Mouse (Mus musculus) CD4-positive helper T cell, adult 2 months (primary cell): ENCODE results near the gene Haspin.
A peak's percentile ranks its signal among the peaks of the same experiment; 100 is the strongest.
"Not testable (repeated sequence)": the region's sequence is repeated elsewhere in the genome, so short reads cannot be mapped to it uniquely, and the experiment has no call there.

Experiments used
- DNase-seq: peaks from one replicate; pipeline ENCODE4 v3.0.0-alpha.2; 2012; ENCODE audit warnings: low read depth, missing footprints, low spot score

Gene Haspin

DNA sequence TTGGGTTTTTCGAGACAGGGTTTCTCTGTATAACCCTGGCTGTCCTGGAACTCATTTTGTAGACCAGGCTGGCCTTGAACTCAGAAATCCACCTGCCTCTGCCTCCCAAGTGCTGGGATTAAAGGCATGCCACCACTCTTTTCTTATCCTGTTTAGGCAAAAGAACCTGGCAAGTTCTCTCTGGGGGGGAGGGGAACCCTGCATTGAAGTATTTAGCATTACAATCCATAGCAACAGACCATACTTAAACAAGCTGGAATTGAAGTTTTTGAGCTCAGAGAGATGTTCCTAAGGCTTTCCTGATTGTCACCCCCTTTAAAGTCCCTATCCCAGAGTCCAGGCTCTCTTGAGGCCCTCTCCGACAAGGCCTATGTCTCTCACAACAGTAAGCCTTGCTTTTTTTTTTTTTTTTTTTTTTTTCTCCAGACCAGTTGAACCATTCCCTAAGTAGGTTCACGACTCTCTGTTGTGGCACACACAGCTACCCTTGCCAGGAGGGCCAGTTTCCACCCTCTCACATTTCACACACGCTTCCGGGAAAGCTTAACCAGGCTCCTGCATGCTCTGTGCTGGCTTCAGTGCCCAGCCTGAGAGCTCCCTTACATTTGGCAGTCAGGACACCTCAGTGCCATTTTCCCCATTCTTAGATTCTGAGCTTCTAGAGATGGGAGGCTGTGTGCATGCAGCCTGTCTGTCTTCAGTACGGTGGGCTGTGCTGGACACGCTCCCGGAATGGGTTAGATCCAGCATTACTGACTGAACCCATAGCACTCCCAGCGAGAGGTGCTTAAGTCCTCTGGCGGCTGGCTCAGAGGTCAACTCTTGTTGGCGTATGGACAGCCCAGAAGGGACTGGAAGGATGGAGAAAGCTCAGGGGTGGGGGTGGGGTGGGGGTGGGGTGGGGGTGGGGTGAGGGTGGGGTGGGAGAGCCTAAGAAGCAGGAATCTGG lies 8.2 kb upstream of the Haspin start:
- DNase-seq: no peak

DNA sequence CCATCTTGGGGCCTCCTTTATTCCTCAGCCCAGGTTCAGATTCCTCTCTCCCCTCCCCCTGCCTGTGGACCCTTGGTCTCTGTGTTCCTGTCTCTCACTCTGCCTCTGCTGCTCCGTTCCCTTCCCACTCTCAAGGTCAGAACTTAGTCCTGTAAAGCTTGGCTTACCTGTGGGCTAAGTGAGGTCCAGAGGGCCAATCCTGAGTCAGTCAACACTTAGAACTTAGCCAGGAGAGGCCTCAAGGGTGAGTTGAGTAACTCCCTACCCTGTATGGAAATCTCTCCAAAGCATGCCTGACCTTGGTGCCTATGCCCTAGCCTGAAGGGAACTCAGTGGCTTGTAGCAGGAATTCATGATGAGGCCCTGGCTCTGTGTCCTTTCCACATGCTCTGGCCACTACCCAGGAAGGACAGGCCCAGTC lies 6.2 kb upstream of the Haspin start:
- DNase-seq: no peak

DNA sequence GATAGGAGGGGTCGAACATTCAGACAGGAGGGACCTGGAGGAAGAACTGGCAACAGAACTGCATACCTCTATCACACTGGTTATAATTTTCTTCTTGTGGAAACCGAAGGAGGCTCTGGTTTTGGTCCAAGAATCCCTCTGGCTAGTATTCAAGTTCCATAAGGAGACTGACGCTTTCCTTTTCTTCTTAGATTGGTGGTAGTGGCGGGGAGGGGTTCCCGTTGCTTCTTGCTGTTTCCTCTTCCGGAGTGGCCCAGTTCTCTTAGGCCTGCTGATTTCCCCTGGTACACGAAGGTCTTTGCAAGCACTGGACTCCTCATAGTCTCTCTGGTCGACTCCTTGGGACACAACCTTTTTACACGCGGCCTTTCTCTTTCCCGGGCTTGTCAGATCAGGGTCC lies 978 bp downstream of the Haspin start:
- DNase-seq: no peak

DNA sequence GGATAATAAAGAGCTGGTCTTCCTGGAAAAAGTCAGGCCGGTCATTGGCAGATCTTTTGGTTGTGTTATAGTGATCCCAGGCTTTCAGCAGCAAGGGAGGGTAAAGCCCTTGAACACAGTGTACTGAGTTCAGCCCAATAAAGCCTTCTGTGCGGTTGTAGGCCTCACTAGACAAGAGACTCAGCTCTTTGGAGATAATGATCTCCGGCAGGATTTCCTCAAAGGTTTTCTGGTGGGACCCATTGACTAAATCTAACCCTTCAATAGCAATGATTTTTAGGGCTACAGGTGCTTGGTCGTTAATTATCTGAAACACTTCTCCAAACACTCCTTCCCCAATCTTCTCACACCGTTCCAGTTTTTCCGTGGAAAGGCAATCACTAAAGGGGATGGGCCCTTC lies 1.5 kb downstream of the Haspin start:
- DNase-seq: peak; percentile 66

DNA sequence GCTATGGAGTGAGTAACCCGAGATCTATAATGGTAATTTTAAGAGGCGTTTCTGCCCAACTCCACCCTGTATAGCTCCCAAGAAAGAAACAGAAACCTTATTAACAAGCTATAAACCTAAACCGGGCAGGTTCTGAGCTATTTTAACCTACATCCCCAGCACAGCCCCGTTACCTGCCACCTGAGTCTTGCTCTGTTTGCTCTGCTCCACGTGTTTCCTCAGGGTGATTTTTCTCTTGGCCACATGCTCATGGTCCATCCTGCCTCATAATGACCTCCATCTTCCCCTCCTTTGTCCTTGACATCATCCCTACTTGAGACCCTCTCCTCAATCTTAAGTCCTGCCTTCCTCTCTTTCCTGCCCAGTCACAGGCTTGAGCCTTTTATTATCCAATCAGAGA lies 3.9 kb downstream of the Haspin start:
- DNase-seq: no peak

DNA sequence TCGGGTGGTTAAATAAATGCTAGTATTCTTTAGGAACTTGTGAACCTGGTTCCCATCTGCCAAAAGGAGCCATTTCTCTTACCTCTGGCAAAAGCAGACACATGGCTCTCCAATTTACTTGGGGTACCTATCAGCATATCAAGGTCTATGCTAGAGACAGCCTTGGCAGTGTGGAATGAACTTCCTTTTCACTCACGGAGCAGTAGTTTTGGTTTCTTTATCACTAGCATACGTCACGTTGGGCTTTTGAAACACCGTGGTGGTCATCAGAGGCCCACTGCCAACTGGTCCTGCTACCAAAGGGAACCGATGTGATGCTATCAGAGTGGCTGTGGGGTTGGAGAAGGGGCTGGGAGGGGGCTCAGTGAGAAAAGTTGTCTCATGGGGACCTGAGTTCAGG lies 5.1 kb downstream of the Haspin start:
- peak; percentile 51 for DNase-seq

DNA sequence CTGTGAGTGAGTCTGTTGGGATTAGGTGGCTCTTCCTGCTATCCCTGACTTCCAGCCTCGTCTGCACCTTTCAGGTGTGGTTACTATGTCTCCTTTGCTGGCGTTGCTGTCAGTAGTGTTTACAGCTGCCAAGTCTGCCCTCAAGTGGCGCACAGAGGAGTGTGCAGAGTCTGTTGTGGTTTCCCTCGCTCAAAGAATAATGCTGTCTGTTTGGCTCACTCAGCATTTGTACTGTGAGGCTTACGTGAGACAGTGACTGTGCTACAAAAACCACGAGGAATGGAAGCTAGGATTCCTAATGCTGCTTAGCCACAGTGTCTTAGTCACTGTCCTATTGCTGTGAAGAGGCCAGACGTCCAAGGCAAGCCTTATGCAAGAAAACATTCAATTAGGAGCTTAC lies 7.1 kb downstream of the Haspin start:
- DNase-seq: peak; percentile 77

DNA sequence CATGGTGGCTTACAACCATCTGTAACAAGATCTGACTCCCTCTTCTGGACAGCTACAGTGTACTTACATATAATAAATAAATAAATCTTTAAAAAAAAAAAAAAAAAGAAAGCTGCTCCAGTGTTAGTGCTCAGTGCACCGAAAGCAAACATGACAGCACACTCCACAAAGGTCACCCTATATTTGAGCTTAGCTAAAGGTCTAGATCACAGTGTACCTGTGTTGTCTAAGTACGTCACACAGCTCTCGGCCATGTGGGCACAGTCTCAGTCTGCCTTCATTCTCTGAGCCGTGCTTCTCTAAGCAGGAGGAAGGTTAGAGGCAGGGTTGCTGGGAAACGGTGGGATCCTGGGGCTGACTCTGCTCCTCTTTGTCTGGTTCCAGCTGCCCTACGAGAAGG lies 11.6 kb downstream of the Haspin start:
- no peak for DNase-seq

DNA sequence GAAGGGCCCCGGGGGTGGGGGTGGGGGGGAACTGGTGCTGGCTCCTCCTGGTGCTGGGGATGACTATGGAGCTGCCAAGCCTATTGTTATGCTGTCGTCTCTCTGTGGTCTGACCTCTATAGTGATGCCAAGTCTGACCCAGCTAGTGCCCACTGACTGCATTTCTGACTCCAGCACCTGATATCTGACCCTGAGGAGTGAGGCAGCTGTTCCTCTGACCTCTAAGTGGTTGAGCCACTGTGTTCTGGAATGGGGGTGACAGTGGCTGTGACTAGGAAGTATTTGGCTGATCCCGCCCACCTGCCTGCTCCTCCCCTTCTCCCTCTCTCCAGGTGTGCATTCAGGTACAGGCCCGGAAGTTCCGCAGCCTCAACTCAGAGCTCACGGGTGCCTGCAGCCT lies 26.7 kb downstream of the Haspin start:
- no peak for DNase-seq

DNA sequence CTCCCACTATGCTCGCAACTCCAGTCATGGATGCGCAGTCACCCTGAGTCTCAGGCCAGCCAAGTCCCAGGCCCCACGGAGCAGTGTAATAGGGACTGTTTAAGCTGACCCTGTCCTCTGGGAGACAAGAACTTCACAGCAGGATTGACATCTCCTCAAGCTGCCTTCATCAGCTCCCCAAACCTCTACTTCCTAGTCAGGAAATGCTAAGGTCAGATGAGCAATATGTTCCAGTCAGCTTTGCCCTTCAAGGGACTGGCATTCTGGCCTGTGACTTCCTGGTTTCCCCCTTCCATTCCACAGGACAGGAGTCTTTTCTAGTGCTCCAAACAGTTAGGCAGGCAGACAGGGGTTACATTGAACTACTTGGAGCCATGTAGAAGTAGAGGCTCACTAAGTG lies 28.2 kb downstream of the Haspin start:
- no peak for DNase-seq

DNA sequence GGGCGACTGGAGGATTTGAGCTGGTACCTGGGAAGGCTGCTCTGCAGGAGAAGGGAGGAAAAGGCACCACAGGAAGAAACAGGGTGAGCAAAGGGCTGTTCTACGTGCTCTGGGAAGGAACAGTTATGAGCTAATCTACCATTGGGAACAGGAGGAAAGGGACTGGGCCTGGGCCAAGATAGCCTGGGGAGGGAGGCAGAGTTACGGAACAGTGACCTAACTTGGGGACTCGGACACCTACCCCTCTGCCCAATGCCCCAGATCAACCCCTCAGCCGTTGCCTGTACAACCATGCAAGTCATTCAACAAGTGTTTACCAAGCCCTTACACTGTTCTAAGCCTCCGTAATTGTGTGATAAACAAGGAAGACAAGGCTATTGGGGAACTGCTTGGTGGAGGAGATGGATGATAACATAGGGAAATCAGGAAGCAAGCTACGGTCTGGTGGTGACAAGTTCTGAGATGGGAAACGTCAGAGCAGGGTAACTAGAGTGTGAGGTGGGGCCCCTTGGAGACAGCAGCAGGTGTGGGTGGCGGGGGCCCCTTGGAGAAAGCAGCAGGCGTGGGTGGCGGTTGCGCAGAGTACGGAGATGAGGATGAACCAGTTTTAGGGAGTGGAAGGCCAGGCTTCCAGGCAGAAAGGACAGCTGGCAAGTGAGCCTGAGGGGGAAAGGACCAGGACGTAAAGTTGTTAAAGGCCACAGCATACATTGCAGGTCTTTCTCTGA lies 29.0 kb downstream of the Haspin start:
- DNase-seq: no peak

DNA sequence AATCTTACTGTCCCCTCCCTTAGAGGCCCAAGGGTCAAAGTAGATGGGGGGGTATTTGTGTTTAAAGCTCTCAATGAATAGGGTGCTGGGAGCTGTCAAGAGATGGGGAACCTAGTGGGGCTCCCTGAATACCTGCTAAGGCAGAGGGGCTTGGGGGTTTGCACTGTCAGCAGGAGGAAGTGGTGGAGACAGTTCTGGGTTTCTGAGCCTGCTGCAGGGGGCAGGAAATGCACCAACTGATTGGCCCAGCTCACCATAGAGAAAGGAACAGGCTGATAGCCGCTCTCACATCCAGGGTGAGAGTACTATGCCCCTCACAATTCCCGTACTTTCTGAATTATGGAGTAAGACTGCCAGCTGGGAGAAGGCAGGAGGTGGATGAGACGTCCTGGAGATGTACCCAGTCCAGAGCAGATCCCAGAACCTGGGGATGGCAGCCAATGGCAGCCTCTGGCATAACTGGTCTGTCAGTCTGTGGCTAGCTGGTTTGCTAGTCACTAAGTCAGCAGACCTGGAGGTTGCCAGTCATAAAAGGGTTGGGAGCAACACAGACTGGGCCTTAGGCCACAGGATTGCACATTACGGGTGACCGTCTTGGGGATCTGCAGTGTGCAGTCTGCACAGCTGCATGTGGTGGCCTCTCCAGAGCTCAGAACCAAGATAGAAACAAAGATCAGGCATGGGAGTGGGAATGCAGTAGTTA lies 29.7 kb downstream of the Haspin start:
- DNase-seq: peak; percentile 57

DNA sequence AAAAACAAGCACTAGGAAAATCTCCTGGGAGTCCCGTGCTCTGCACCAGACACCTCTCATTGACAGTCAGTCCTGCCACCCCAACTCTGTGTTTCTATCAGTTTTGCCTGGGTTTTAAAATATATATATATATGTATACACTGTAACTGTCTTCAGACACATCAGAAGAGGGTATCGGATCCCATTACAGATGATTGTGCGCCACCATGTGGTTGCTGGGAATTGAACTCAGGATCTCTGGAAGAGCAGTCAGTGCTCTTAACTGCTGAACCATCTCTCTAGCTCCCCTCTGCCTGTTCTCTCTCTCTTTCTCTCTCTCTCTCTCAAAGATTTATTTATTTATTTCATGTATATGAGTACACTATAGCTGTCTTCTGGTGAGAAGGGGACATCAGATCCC lies 30.7 kb downstream of the Haspin start:
- not testable (repeated sequence) for DNase-seq

DNA sequence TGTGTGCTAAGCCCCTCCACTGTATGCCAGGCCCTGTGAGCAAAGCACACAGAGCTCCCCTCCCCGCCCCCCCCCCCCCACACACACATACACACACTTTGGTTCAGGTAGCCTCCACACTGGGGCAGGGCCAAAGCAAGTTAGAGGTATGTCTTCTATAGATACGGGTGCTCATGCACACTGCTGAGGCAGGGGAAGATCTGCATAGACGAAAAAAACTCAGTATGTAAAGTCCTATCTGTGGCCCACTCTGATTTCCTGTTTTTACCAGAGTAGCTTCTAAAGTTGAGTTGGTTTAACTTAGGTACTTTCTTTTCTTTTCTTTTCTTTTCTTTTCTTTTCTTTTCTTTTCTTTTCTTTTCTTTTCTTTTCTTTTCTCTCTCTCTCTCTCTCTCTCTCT lies 32.8 kb downstream of the Haspin start:
- no peak for DNase-seq

DNA sequence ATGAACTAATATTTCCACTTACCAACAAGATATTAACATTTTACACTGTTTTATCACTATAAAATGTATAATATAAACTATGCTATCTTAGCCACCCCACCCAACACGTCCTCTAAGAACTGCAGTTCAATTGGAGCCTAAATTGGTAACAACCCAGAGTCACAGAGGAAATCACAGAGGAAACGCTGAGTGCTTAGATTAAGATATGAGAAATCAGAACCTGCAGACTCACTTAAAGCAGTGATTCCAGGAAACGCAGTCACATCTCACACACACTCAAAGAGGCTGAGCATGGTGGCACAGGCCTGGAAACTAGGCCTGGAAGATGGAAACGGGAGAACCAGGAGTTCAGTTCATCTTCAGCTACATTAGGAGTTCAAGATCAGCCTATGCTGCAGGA lies 36.8 kb downstream of the Haspin start:
- no peak for DNase-seq

DNA sequence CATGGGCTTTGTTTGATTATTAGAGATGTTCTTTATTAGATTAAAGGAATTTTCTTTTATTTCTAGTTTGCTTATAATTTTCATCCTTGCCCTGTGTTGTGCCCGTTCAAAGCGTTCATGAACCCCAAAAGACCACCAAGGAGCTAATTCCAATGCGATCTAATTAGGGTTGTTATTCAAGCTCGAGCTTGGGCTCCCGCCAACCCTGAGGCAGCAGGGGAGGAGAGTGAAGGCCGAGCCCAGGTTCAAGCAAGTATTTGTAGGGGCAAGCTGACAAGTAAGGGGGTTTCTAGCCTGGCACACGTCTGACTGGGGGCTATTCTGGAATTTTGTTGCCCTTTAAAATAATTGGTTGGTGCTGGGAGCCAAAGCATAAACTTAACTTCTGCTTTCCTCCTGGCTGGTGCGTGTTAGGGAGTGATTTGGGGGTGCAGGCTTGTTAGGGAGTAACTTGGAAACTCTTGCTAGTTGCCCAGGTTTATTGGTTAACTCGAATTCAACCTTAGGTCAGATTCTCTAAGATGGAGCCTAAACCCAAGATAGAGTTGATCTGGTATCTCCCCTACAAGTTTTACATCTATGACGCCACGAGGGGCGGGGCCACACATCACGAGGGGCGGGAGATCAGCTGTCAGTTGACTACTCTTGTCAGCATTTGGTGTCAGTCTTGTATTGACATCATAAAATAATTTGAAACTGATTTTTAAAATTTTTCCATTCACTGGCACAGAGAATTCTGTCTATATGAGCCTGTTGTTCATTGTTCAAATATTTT lies 37.9 kb downstream of the Haspin start:
- DNase-seq: peak; percentile 58

DNA sequence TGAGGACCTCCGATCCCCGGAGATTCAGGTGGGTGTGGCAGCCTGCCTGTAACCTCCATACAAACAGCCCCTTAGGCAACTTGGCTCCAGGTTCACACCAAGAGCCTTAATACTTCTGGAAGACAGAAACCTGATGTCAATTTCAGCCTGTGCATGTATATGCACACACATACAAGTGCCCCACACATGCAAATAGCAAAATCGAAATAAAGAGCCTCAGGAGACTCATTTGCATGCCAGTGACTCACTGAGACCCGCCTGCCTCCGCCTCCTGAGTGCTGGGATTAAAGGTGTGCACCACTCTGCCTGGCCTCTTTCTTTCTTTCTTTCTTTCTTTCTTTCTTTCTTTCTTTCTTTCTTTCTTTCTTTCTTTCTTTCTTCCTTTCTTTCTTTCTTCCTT lies 39.2 kb downstream of the Haspin start:
- no peak for DNase-seq

DNA sequence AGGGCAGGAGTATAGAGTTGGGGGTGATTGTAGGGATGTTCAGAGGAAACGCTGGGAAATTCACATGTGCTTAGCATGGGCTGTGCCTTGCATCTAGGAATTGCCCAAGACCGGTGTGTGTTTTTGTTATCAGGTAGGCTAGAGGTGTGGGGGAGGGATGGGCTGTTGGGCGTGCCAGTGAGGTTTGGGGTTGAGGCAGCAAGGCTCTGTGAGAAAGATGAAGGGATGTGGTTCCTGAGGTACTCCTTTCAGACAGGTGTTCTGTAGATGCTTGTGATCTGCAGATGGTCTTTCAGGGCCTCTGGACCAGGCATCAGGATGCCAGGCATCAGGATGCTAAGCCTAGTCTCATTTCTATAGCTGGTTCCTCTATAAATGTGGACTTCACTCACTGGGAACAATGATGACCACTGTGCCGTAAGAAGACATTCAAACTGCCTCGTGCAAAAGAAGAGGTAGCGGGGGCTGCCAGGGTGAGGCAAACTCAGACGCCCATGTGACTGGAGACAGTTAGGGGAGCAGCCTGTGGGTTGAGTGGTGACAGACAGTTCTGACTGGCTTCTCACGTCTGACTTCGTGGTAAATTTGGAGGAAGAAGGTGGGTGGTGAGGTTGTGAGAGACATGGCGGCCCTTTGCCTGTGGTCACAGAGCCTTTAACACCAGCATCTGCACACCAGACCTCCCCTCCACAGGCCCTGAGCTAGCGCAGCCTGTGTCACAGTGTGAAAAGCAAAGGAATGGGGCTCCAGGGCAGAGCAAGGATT lies 43.7 kb downstream of the Haspin start:
- DNase-seq: peak; percentile 69

DNA sequence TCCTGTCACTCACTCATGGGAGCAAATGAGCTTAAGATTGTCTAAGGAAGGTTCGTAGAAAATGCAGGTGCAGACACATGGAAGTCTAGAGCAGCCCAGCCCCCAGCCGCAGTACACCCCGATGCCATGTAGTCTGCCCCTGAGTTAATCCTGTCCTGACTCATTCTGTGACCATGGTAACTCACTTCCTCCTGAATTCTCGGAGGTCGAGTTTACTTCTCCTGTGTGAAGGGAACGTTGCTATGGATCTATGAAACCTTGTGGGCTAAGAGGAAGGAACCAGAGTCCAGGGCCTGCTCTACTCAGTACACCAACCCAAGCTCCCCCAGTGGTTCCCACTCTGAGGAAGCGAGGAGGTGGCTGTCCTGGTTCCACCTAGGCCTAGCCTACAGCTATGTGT lies 45.2 kb downstream of the Haspin start:
- DNase-seq: no peak

DNA sequence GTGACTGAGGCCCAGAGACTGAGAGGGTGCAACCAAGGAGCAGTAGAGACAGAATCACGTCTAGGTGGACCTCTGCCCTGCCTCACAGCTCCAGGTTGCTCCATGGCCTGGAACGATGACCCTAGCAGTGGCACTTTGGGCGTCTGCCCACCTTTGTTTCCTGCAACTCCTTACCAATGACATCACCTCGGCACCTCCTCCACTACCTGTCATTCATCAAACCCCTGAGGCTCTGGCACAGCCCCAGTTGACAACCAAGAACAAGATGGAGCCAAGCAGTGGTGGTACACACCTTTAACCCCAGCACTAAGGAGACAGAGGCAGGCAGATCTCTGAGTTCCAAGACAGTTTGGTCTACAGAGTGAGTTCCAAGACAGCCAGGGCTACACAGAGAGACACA lies 46.0 kb downstream of the Haspin start:
- DNase-seq: no peak

DNA sequence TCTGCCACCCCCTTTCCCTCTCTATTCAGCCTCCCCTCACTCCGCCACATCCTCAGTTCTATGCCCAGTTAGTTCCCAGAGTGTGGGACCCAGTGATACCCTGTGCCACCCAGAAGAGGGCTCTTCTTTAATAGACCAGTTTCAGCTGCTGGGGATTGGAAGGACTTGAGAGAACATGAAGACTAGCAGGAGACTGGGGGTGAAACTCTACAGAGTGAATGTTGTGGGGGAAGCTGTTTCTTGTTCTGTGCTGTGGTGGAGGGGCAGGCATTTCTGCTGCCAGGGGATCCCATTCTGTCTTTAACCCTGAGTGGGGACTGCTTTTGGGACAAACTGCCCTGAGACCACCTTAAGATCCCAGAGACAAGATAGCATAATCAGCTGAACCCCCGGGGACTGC lies 47.3 kb downstream of the Haspin start:
- no peak for DNase-seq
